Mouse (Mus musculus): ENCODE measurements around the gene Gm3182.
"Not testable (repeated sequence)": the region's sequence is repeated elsewhere in the genome, so short reads cannot be mapped to it uniquely, and the experiment has no call there.

DNA sequence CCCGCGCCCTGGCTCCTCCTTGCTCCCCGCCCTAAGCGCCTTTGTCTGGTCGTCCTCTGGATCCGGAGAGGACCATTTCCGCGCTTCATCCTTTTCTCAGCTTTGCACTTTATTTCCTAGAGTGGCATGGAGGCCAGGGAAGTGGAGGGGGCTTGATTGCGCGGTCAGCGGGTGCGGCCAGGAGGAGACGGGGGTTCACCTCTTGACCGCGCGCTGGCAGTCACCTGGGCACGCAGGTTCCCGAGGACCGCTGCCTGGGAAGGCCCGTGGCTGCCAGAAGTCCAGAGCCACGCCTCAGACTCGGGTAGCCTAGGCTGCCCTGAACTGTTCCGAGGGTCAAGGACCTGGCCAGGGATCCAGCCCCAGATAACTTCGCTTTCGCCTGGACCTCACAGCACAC lies 17.9 kb downstream of the Gm3182 start:
- not testable (repeated sequence) for TF ChIP-seq CTCF (IDR thresholded peaks at IDR 0.05 in 2 of 3, conservative IDR thresholded peaks at IDR 0.05 in 1 of 3; ENCODE audit: control insufficient read depth in 1 of 3, insufficient read depth in 1 of 3, low read depth in 2 of 3, low read length in 3 of 3, poor library complexity in 1 of 3, severe bottlenecking in 1 of 3); USF1 (IDR thresholded peaks at IDR 0.05; ENCODE audit: low read depth, low read length); GATA1 (IDR thresholded peaks at IDR 0.05; ENCODE audit: low read depth, low read length); POLR2A (IDR thresholded peaks at IDR 0.05; ENCODE audit: control insufficient read depth in 1 of 2, insufficient read depth in 1 of 2, low read depth in 1 of 2, low read length in 2 of 2, poor library complexity in 1 of 2); MEF2A (IDR thresholded peaks at IDR 0.05; ENCODE audit: extremely low read depth, insufficient replicate concordance, low read depth, low read length, poor library complexity, severe bottlenecking); SMC3 (IDR thresholded peaks at IDR 0.05; ENCODE audit: low read depth, low read length); ZMIZ1 (IDR thresholded peaks at IDR 0.05; ENCODE audit: low read depth, low read length); USF2 (IDR thresholded peaks at IDR 0.05; ENCODE audit: borderline replicate concordance in 1 of 2, insufficient read depth in 1 of 2, low read depth in 1 of 2, low read length in 2 of 2); EP300 (IDR thresholded peaks at IDR 0.05; ENCODE audit: low read depth in 1 of 2, low read length in 2 of 2); MAZ (IDR thresholded peaks at IDR 0.05; ENCODE audit: low read depth, low read length); MAFK (IDR thresholded peaks at IDR 0.05; ENCODE audit: borderline replicate concordance, low read depth, low read length); E2F4 (IDR thresholded peaks at IDR 0.05; ENCODE audit: borderline replicate concordance, low read depth, low read length); UBTF (IDR thresholded peaks at IDR 0.05; ENCODE audit: borderline replicate concordance, insufficient read depth, low read depth, low read length); ZKSCAN1 (IDR thresholded peaks at IDR 0.05; ENCODE audit: low read depth, low read length)

All from MEL (cell line).